Mouse (Mus musculus): Measurements from ENCODE around the gene Capn8. TPM values are rescaled to one million over a fixed set of nuclear protein-coding genes. Genes with fewer than 3 reads are reported as not detected.
A peak's percentile ranks its signal among the peaks of the same experiment; 100 is the strongest.

Gene Capn8
- total RNA-seq, 1 experiment from 2014 or later = 0.30 TPM

GRCm38 (mm10) chr1:182550761-182551160 lies 14.0 kb upstream of the Capn8 start:
- DNase-seq = no peak

DNA sequence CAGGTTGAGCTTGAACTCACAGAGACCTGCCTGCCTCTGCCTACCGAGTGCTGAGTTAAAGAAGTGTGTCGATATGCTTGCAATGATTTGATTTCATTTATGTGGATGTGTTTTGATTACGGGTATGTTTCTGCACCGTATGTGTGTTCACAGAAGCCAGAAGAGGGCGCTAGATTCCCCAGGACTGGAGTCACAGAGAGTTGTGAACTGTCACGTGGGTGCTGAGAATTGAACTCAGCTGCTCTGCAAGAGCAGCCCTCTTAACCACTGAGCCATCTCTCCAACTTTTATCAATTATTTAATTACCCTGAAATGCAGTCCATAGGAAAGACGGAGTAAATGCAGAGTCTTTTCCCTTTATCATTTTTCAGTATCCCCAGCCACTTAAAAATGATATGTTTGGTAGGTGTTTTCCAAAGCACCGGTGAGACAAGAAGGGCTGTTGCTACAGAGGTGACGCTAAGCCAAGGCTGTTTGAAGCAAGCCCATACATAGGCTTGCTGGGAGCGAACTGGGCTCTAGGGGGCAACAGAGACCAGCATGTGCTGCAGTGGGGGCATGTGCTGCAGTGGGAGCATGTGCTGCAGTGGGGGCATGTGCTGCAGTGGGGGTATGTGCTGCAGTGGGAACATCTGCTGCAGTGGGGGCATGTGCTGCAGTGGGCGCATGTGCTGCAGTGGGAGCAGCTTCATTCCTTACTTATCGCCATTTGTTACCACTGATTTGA lies 11.0 kb upstream of the Capn8 start:
- peak; percentile 58 for DNase-seq

DNA sequence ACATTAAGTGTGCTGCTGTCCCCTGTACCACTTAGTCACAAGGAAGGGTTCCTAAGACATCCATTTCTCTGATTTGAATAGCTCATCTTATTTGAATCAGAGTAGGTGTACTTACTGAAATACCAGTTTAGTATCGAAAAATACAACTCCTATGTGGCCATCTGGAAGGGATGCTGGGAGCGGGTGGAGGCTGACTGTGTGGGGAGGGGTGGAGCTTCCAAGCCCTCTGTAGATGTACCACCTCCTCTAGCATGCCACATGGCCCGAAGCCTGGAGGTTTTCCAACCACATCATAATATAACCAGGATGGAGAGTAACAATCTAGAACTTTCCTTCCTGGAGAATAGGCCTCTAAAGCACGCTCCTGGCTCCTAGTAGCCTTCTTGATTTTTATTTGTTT lies 6.5 kb upstream of the Capn8 start:
- no peak for DNase-seq

DNA sequence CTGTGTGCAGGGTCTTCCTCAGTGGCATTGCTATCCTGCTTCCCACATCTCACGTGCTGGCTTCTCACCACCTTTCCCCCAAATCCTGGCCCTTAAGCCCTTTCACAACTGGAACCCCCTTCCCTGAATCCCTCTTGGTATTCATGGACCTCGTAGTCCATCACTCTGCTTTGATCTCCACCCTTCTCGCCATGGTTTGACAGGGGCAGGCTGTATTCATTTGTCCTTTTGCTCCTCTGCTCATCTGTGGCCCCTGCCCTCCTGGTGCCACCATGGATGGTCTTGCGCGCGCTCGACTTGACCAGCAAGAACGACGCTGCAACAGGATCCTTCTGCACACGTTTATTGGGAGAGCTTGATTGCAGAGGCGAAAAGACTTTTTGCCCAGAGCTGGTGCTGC lies 5.3 kb upstream of the Capn8 start:
- DNase-seq = no peak

DNA sequence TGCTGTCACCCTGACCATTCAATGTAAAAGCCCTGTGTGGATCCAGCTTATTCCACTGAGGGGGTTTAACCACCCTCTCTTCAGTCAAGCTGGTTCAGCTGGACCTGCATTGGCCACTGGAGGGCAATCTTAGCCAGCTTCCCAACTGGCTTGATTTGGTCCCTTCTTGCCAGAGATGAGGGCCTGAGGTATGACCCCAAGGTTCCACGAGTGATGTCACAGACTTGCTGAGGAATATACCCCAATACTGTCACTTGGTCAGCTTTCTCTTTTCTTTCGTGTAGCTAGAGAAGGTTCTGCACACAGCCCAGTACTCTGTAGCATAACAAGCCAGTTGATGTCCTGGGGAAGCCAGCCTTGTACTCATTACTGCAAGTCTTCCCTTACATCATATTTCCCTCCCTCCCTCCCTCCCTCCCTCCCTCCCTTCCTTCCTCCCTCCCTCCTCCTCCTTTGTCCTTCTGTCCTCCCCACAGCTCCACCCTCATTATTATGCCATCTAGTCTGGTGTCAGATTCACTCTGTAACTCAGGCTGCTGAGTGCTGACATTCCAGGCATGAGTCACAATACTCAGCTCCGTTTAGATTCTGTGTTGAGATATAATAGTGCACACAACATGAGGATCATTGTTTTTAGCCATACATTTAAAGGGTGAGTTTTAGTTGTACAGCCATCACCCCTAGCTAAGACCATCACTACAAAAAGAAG lies 4.3 kb upstream of the Capn8 start:
- DNase-seq = peak; percentile 53

DNA sequence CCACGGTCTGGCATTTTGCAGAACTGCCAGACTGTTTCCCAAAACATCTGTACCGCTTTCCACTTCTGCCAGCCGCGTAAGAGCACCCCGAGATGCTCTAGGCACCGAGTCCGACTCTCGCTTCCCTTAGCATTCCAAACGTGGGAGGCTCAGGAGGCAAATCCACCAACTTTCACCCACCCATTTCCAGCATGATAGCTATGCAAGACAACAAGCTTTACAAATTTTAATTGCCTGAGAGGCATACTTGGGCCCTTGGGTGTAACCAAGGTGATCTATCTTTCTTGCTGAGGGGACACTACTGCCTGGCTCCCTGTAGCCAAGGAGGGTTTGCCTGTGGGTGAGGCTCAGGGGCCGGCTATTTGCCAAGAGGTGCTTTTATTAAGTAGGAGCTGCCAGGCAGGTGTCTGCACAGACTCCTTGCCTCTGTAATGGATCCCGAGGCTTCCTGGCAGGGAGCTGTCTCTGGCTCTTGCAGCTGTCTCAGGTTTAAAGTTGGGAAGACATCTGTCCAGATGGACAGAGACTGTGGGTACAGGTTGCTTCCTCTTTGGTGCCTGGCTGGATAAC lies 2.8 kb upstream of the Capn8 start:
- DNase-seq = no peak

GRCm38 (mm10) chr1:182562576-182563370 lies 2.0 kb upstream of the Capn8 start:
- no peak for DNase-seq

GRCm38 (mm10) chr1:182565351-182565835 lies 586 bp downstream of the Capn8 start:
- peak; percentile 33 for DNase-seq

- peak; percentile 32 for DNase-seq
Measured at GRCm38 (mm10) chr1:182571148-182571547, 6.3 kb downstream of the Capn8 start.

DNA sequence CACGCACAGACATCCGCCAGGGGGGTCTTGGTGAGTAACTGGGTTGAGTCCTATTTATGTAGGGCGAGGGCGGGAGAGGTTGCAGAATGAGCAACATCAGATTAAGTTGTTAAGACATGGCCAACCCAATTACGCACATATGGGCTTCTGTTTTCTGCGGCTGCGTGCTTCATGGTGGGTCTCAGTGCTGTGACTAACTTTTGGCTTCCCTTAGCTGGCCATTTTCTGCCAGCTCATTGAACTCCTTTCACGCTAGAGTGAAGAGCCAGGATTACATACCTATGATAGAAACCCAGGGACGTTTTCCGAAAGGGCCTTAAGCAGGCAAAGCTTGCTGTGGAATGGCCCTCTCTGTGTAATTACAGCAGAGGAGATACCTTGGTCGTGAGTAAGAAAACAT lies 7.2 kb downstream of the Capn8 start:
- no peak for DNase-seq

DNA sequence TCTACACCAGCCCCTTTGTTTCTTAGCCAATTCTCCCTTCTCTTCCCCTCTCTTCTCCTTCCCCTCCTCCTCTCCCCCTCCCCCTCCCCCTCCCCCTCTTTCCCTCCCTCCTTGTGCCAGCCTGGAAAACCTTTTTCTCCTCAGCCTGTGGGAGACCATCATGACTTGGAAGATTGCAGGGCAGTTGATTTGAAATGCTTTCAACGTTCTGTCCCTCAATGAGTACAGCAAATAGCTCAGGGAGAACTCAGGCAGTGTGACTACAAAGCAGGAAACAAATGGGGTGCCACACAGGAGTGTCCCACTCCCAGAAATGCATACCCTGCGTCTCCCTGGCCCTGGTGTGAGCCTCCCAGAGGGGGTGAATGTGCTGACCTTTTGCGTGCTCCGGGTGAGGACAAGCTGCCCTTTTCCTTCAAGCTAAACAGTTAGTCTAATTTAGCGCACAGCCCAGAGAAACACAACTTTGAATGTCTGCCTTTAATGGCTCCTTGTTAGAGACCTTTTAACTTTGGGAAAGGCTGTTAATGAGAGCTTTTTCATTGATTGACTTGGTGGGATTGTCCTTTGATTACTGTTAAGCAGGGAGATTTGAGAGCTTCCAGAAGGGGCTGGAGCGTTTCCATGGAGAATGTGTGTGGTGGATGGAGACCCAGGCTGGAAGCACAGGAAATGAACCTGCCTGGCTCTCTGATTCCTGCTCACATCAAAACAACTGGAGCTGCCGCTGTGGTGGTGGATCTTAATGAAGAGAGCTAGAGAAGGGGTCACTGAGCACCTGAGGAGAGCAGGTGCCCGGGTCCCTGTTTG lies 9.3 kb downstream of the Capn8 start:
- no peak for DNase-seq

DNA sequence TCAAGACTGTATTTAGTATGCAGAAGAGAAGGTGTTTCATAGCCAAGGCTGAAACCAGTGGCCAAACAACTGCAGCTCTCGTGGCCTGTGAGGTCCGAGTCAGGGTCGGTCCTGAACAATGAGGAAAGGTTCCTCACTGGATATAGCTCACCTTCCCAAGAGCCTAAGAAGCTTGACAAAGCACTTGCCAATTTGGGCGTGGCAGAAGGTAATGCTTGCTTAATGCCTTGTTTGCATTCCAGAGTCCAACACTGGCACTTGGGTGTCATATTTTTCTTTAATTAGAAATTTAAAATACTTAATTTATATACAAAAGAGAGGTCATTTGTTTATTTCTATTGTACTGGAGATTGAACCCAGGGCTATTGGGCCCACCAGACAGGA lies 9.9 kb downstream of the Capn8 start:
- DNase-seq = no peak

DNA sequence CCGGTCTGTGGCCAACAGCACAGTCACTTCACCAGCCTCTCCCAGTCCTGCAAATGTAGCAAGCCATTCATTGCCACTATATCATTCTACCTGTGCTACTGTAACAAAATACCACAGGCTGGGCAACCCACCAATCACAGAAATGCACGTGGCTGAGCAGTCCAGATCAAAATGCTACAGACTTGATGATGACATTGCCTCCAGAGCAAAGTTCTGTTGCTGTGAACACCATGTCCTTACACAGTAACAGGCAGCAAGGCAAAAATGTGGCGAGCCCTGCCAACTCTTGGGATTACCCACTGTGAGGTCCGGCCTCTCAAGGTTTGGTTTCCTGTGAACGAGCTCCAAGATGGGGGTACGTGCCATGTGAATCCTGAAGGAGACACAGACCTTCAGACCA lies 19.4 kb downstream of the Capn8 start:
- no peak for DNase-seq

DNA sequence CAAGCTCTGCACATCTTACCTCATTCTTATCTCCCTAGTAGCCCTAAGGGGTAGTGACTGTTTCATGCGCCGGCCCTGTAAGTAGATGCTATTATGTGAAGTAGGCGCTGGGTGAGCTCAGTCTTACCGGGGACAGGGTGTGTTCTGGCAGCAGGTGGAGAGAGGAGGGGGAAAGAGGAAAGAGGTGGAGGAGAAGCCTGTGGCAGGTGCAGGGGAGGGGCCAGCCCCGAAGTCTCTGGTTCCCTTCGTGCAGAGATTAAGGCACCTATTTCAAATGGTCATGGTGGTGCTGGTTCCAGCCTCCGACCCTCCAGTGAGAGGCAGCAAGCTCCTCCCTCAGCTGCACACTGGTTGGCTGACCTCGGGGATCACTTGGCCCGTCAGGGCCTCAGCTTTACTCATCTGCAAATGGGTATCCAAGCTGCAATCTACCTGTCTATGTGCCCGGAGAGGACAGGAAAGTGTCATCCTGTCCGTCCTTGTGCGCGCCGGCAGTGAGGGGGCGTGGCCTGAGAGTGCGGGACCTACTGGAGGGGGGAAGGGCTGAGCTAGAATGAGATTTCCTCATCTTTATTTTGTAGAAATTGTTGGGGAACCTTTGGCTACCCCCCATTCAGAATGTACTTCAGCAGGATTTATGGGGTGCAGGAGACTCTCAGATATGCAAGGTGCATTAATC lies 20.5 kb downstream of the Capn8 start:
- DNase-seq = no peak

GRCm38 (mm10) chr1:182587706-182588105 lies 22.9 kb downstream of the Capn8 start:
- no peak for DNase-seq

GRCm38 (mm10) chr1:182591491-182591890 lies 26.7 kb downstream of the Capn8 start:
- no peak for DNase-seq

DNA sequence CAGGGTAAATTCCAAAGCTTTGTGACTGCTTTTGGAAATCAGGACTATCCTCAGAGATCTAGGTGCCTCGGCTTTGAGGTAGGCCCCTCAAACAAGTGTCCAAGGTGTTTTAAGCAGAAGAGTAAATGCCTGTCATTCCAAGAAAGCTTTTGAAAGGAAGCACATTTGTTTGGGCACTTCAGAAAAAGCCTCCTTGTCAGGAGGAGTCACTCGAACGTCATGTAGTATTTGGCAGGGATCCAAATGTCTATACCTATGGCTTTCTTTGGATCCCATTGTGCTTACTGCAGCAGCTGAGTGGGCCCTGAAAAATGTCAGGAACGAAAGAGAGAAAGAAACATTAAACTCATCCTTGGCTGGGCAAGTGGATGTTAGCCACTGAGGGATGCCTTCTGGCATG lies 27.6 kb downstream of the Capn8 start:
- no peak for DNase-seq

GRCm38 (mm10) chr1:182605330-182606150 lies 40.7 kb downstream of the Capn8 start:
- no peak for DNase-seq

DNA sequence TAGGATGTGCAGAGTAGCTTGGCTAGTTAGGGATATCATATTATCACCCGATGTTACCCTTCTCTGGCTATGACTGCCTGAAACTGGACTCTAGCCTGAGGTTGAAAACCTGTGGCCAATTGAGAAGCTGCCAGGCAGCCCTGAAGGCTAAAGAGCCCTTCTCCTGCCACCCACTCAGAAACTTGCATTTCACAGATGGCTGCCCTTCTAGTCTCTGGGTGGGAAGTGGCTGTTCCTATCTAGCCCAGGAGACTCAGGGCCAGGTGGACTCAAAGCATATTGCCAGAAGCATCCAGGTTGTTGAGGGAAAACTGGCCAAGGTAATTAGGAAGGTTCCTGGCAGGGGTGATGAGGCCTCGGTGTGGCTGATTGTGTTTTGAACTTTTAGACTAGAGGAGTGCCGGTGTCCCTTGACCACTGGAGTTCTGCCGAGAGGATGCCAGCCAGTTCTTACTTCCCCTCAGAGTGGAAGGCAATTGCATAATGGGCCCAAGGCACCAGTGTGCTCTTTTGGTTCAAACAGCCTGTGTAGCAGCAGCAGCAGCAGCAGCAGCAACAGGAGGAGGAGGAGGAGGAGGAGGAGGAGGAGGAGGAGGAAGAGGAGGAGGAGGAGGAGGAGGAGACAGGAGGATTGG lies 45.0 kb downstream of the Capn8 start:
- DNase-seq = no peak

DNA sequence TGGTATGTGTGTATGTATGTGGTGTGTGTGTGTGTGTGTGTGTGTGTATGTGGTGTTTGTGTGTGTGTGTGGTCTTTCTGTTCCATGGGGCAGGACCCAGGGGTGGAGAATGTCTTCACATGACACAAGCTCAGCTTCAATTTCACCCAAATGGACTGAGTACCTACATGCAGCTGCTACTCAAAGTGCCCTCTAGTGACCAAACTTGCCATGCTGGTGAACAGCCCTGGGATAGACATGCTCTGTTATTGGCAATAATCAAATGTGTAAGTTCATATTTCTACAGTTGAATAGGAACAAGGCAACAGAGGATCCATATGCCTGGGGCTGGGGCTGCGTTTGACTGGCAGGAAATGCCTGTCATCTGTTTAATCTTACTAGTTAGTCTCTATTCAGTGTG lies 50.7 kb downstream of the Capn8 start:
- DNase-seq = no peak

Measured in adrenal gland, postnatal 25 days (tissue).